Mouse (Mus musculus): ENCODE data around the gene Ms4a15. TPM values are rescaled to one million over a fixed set of nuclear protein-coding genes. Genes with fewer than 3 reads are reported as not detected.

The Ms4a15 gene
- not detected in 2 replicates for total RNA-seq (2017)

DNA sequence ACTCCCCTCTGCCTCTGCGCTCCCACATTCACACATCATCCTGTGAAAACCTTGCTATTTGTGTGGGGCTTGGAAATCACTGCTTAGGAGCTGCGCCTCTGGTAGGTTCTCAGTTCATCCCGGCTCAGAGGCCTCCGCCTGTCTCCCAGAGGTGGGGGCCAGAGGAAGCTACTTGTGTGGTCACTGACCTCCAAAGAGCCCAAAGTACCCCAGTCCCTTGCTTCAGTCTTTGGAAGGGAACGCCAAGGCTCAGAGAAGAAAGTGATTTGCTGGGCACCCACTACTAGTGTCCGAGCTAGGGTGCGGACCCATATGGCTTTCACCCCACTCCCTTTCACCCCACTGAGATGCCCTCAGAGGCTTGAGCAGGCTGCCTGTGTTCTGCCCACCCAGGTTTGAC is at the start of gene Ms4a15:
Gene Ms4a15 (minus strand): TSS at position 101 of the 400 bp plus-strand sequence.
- ATAC-seq (replicated peaks in 1 of 2; ENCODE audit: insufficient read depth in 1 of 2, low FRiP score in 2 of 2, low TSS enrichment in 1 of 2, low read depth in 1 of 2, poor library complexity in 2 of 2, severe bottlenecking in 2 of 2), result no peak

GRCm38 (mm10) chr19:11037570-11037969 is 44.5 kb upstream of the Ms4a15 start:
- no peak for ATAC-seq (replicated peaks in 1 of 2; ENCODE audit: insufficient read depth in 1 of 2, low FRiP score in 2 of 2, low TSS enrichment in 1 of 2, low read depth in 1 of 2, poor library complexity in 2 of 2, severe bottlenecking in 2 of 2)

DNA sequence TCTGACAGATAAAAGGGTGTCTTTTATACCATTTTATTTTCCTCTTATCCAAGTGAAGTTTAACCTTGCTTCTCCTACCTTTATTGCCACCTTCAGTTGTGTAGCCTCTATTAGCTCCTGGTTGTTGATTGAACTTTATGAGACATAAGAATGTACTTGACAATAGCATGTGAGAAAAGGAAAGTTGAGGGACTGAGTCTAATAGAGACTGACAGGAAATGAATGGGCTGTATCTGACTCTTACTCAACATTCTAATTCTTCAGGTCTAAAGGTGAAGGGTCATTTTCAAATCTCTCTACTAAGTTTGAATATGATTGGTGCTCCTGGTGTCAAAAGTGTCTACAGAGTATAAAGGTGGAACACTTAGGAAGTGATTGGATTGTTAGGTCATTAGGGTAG is 29.3 kb upstream of the Ms4a15 start:
- no peak for ATAC-seq (replicated peaks in 1 of 2; ENCODE audit: insufficient read depth in 1 of 2, low FRiP score in 2 of 2, low TSS enrichment in 1 of 2, low read depth in 1 of 2, poor library complexity in 2 of 2, severe bottlenecking in 2 of 2)

DNA sequence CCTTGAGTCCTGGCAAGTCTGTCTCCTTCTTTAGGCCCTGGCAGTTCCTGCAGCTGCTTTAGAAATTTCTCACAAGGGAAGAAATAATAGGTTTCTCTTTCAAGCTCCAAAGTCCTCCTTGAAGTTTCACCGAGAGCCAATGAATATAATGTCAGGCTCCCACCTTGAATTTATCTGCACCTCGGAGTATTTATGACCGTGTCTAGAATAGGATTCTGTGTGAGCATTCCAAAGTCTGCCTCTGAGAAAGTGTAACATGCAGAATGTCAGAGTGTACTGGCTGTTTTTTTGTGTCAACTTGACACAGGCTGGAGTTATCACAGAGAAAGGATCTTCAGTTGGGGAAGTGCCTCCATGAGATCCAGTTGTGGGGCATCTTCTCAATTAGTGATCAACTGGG is 24.8 kb upstream of the Ms4a15 start, which contains the start of gene Ms4a18:
Gene Ms4a18 (minus strand): TSS at position 141 of the 400 bp plus-strand sequence.
- no peak for ATAC-seq (replicated peaks in 1 of 2; ENCODE audit: insufficient read depth in 1 of 2, low FRiP score in 2 of 2, low TSS enrichment in 1 of 2, low read depth in 1 of 2, poor library complexity in 2 of 2, severe bottlenecking in 2 of 2)

GRCm38 (mm10) chr19:11017251-11017650 is 24.2 kb upstream of the Ms4a15 start:
- no peak for ATAC-seq (replicated peaks in 1 of 2; ENCODE audit: insufficient read depth in 1 of 2, low FRiP score in 2 of 2, low TSS enrichment in 1 of 2, low read depth in 1 of 2, poor library complexity in 2 of 2, severe bottlenecking in 2 of 2)

GRCm38 (mm10) chr19:11015998-11016397 is 22.9 kb upstream of the Ms4a15 start:
- ATAC-seq (replicated peaks in 1 of 2; ENCODE audit: insufficient read depth in 1 of 2, low FRiP score in 2 of 2, low TSS enrichment in 1 of 2, low read depth in 1 of 2, poor library complexity in 2 of 2, severe bottlenecking in 2 of 2), result no peak

DNA sequence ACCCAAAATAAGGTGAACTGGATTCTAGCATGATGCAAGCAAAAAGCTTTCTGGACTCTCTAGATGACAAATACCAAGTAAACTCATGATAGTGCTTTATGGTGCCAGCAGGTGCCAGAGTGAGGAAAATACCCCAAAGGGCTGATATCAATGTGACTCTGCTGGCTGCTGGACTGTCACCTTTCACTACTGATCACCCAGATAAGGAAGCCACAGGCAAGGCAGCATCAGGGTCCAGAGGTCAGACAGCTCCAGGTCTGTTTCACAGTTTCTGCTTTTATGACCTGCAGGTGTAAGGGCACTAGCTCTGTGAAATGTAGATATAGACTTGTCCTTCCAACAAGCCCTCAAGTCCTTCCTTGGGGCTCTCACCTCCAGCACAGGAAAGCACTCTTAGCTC is 22.4 kb upstream of the Ms4a15 start:
- no peak for ATAC-seq (replicated peaks in 1 of 2; ENCODE audit: insufficient read depth in 1 of 2, low FRiP score in 2 of 2, low TSS enrichment in 1 of 2, low read depth in 1 of 2, poor library complexity in 2 of 2, severe bottlenecking in 2 of 2)

- ATAC-seq (replicated peaks in 1 of 2; ENCODE audit: insufficient read depth in 1 of 2, low FRiP score in 2 of 2, low TSS enrichment in 1 of 2, low read depth in 1 of 2, poor library complexity in 2 of 2, severe bottlenecking in 2 of 2), result no peak
Observed at GRCm38 (mm10) chr19:10991911-10992310, 1.1 kb downstream of the Ms4a15 start.

DNA sequence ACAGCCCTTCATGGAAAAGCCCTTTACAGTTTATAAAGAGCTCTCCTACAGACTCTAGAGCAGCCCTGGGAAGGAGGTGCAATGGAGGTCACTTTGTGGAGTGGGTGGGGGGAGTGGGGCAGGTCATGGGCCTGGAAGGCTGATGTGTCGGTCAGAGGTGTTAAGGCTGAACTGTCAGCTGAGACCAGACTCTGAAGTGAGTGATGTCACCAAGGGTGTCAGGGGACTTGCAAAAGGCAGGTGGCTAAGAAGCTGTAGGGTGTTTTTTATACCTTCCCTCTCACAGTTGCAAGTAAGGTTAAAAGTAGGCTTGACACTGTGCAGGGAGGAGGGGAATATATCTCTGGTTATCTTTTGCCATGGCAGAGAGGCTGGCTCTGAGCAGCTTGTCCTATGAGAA is 2.3 kb downstream of the Ms4a15 start:
- ATAC-seq (replicated peaks in 1 of 2; ENCODE audit: insufficient read depth in 1 of 2, low FRiP score in 2 of 2, low TSS enrichment in 1 of 2, low read depth in 1 of 2, poor library complexity in 2 of 2, severe bottlenecking in 2 of 2), result no peak

DNA sequence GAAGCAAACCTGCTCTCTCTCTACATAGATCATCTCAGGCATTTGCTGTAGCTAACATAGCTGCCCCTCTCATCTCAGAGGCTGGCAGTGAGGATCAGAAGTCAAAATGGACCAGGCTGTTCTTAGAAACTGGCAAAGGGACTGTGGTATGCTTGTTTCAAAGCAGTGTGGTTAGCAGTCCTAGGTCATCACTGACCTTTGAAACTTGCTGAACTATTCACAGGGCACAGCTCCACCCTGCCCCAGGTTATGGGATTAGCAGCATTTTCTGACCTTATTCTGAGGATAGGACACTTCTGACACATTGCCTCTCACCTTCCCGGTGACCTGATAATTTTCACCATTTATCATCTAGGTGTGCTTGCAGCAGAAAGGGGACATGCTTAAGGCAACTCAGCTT is 4.5 kb downstream of the Ms4a15 start:
- no peak for ATAC-seq (replicated peaks in 1 of 2; ENCODE audit: insufficient read depth in 1 of 2, low FRiP score in 2 of 2, low TSS enrichment in 1 of 2, low read depth in 1 of 2, poor library complexity in 2 of 2, severe bottlenecking in 2 of 2)

DNA sequence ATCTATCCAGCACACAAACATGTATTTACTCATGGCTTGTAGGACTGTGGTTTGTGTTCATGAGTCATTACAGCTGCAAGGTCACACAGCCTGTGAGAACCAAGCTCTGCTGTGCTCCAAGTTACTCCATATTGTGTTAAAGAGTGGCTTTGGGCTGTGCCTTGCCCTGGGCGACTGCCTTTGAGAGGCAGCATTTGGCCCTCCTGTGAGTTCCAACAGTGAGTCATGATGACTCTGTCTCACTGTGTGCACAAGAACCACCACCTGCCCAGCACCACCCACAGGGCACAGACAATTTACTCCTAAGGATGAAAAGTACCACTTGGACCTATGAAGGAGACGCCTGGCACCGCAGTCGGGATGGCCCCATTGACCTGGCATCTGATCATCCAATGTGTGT is 7.2 kb downstream of the Ms4a15 start:
- ATAC-seq (replicated peaks in 1 of 2; ENCODE audit: insufficient read depth in 1 of 2, low FRiP score in 2 of 2, low TSS enrichment in 1 of 2, low read depth in 1 of 2, poor library complexity in 2 of 2, severe bottlenecking in 2 of 2), result no peak

- ATAC-seq (replicated peaks in 1 of 2; ENCODE audit: insufficient read depth in 1 of 2, low FRiP score in 2 of 2, low TSS enrichment in 1 of 2, low read depth in 1 of 2, poor library complexity in 2 of 2, severe bottlenecking in 2 of 2), result no peak
Observed at GRCm38 (mm10) chr19:10984551-10984950, 8.5 kb downstream of the Ms4a15 start.

- no peak for ATAC-seq (replicated peaks in 1 of 2; ENCODE audit: insufficient read depth in 1 of 2, low FRiP score in 2 of 2, low TSS enrichment in 1 of 2, low read depth in 1 of 2, poor library complexity in 2 of 2, severe bottlenecking in 2 of 2)
Observed at GRCm38 (mm10) chr19:10983146-10983545, 9.9 kb downstream of the Ms4a15 start.

DNA sequence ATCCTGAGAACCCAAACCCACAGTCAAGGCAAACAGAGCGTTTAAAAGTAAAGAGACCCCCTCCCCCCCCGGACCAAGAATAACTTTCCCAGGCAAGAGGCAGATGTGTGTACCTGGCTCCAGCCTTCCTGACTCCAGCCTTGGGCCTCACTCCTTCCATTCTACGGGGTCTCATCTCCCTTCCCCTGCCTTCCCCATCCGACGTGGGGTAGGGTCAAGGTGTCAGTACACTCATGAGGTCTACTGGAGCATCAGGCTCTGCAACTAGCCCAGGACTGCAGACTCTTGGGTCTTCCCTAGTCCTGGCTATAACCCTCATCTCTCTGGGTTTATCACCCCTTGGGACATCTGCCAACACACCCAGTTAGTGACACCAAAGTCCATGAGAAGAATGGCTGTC is 12.8 kb downstream of the Ms4a15 start:
- ATAC-seq (replicated peaks in 1 of 2; ENCODE audit: insufficient read depth in 1 of 2, low FRiP score in 2 of 2, low TSS enrichment in 1 of 2, low read depth in 1 of 2, poor library complexity in 2 of 2, severe bottlenecking in 2 of 2), result no peak

GRCm38 (mm10) chr19:10979184-10980168 is 13.6 kb downstream of the Ms4a15 start:
- ATAC-seq (replicated peaks in 1 of 2; ENCODE audit: insufficient read depth in 1 of 2, low FRiP score in 2 of 2, low TSS enrichment in 1 of 2, low read depth in 1 of 2, poor library complexity in 2 of 2, severe bottlenecking in 2 of 2), result peak; percentile 96 to 98

GRCm38 (mm10) chr19:10976318-10976717 is 16.7 kb downstream of the Ms4a15 start:
- no peak for ATAC-seq (replicated peaks in 1 of 2; ENCODE audit: insufficient read depth in 1 of 2, low FRiP score in 2 of 2, low TSS enrichment in 1 of 2, low read depth in 1 of 2, poor library complexity in 2 of 2, severe bottlenecking in 2 of 2)

DNA sequence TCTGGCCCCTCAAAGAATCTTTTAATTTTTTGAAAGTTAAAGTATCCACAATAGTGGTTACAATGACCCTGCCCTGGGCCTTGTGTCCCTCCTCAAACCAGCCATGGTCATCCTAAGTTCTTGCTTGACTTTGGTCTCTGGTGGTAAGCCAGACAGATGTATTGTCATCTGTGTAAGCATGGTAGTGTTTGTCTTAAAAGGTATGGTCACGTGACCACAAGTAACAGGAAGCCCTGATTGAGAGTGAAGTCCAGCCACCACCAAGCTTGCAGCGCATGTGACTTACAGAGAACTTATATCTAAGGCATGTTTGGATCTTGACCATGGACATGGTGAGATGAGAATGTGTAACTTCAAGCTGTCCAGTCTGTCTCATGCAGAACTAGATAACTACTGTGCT is 17.9 kb downstream of the Ms4a15 start:
- ATAC-seq (replicated peaks in 1 of 2; ENCODE audit: insufficient read depth in 1 of 2, low FRiP score in 2 of 2, low TSS enrichment in 1 of 2, low read depth in 1 of 2, poor library complexity in 2 of 2, severe bottlenecking in 2 of 2), result no peak

DNA sequence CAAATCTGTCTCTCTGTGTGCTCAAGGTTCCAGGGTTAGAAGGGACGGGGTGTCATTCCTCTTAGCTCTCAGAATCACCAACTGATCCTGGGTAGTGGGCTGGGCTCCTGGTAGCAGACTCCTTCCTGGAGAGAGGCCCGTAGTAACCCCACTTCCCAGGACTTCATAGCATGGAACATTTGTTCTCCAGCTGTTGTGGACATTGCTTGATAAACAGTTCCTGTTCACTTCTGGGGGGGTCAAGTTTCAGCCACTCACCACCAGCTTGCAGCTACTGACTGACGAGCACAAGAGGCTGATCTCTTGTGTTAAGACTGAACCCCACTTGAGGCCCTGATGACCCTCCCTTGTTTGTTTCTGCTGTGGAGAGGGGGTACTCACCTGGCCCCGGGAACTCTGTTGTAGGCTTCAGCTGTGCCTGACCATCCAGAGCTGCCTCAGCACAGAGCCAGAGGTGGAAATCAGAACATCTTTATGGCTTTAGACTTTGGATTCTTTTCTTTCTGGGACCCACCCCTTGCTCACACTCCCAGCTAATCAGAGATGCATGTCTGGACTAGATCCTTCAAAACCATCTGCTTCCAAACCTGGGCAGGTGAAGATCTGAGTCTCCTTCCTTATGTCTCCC is 18.7 kb downstream of the Ms4a15 start, which contains the start of gene Ms4a10:
Gene Ms4a10 (minus strand): TSS at position 433 of the 628 bp plus-strand sequence.
- no peak for ATAC-seq (replicated peaks in 1 of 2; ENCODE audit: insufficient read depth in 1 of 2, low FRiP score in 2 of 2, low TSS enrichment in 1 of 2, low read depth in 1 of 2, poor library complexity in 2 of 2, severe bottlenecking in 2 of 2)
